Mouse (Mus musculus) spleen, postnatal 36 days (tissue): ENCODE results near the gene Rnf144b.

ENCODE experiments used
- DNase-seq, 2 experiments: peaks; one replicate each; pipeline ENCODE4 v3.0.0; 2022; ENCODE audit warnings: low spot score in 2 of 2, mixed read lengths in 1 of 2

The Rnf144b gene

GRCm38 (mm10) chr13:47218351-47218750, 95.9 kb downstream of the Rnf144b start:
- no peak for DNase-seq

GRCm38 (mm10) chr13:47220426-47220825, 98.0 kb downstream of the Rnf144b start:
- no peak for DNase-seq

DNA sequence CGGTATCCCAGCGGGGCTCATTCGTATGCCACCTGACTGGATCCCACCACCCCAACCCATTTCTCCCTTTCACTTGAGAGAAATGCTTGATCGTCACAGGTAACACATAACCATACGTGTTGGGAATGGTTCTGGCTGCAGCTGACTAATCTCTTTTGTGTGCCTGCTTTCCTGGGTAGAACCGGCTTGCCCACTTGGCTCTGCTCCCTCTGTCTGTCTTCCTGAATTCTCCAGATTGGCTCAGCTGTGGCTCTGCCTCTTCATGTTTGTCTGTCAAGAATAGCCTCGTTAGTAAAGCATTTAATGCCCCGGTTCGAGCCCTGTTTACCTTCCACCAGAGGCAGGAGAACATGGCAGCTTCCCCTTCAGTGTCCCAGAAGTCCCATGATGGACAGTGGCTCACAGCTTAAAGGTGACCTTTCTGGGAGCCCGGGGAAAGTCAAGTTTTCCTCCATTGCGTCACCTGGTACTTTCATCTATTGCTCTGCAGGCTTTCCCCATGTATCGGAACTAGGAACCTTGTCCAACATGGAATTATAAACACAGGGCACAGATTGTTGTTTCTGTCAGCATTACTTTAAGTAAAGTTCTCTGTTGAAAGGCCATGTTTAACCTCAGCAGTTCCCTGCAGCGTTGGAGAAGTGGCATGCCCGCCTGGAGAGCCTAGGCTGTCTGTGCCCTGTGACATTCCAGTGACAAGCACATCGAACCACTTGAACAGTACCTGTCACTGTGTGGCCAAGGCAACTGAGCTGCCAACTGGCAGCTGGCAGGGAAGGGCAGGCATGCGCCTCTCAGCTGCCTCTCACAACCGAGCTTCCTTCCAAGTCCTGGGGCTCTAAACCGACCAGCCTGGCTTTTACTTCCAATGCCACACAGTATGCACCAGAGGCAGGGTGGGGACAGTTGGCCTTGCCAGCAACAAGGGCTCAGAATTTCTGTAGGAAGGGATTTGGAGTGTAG, 101.4 kb downstream of the Rnf144b start:
- no peak for DNase-seq

DNA sequence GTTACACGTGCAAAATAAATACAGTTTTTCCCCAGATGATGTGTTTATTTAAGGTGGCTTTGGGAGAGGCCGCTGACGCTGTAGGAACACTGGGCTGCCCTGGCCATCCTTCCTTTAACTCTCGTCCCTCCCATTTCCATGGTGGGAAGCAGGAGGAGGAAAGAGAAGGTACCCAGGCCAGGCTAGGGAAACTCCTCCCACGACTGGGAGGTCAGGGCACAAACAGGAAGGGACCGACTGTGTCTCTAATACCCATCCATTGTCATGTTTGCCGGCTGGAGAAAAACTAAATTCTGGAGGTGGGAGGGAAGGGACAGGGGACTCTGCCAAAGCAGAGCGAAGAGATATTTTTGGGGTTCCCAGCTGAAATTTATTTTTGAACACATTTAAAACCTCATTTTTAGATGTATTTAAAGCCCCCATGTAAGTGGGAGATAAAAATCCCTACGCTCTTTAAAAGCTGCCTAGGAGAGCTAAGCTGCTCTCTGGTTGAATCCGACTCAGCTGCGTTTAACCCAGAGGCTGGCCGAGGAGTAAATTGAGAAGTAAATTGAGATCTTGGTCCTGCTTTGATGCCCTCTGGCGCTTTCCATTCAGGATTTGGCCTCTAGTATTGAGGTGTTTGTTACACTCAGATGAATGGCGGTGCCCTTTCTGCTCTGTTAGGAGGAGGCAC, 102.3 kb downstream of the Rnf144b start:
- DNase-seq = no peak

GRCm38 (mm10) chr13:47225324-47225697, 102.9 kb downstream of the Rnf144b start:
- DNase-seq = no peak

- DNase-seq = peak in 1 of 2 experiments; percentile 22
Observed at GRCm38 (mm10) chr13:47225802-47226201, 103.3 kb downstream of the Rnf144b start.

- no peak for DNase-seq
Observed at GRCm38 (mm10) chr13:47226521-47226920, 104.1 kb downstream of the Rnf144b start.

DNA sequence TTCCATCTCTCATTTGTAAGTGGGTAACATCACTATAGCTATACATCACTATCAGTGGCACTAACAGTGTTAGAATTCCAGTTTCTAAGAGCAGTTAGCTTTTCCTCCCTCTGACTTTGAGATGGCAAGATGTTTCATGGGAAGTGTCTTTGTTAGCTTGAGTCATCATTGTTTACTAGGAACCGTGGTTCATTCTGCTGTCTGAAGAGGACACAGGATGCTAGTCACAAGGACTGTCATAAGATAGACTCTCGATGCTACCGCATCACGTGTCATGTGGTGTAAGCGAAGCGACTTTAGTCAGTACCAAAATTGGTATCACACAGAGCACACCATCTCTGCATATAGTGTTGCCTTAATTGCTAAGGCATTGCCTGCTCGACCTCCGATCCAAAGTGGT, 105.7 kb downstream of the Rnf144b start:
- no peak for DNase-seq

- DNase-seq = no peak
Observed at GRCm38 (mm10) chr13:47228626-47229190, 106.3 kb downstream of the Rnf144b start.

- DNase-seq = peak in 1 of 2 experiments; percentile 15
Observed at GRCm38 (mm10) chr13:47232163-47232562, 109.7 kb downstream of the Rnf144b start.

DNA sequence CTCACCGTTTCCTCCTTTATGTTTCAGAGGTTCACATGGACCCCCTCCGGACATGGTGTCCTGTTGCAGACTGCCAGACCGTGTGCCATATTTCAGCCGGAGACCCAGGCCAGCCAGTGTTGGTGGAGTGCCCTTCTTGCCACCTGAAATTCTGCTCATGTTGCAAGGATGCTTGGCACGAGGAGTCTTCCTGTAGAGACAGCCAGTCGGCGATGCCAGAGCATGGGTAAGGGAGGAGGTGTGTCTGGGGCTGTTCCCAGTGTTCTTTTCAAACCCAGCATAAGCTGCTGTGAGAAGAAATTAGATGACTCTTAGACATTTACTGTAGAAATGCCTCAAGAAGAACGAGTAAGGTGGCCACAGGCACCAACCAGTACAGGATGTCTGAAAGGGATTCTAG, 114.9 kb downstream of the Rnf144b start:
- no peak for DNase-seq

DNA sequence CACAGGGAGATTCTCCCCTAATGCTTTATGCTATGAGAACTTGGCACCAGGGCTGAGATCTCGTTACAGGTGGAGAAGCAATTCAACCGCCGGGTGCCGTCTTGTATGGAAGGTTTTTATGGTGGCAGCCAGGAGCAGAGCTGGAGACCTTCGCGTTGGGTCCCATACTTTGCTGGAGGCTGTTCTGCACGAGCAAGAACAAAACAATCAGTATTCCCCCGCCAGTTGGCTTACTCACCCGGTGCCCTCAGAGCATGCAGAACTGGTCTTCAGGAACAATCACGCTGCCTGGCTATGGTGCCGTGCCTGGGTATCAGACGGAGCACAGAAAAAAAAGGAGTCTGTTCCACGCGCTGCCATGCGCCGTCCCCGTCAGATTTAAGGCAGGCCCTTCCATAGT, 115.7 kb downstream of the Rnf144b start:
- no peak for DNase-seq

DNA sequence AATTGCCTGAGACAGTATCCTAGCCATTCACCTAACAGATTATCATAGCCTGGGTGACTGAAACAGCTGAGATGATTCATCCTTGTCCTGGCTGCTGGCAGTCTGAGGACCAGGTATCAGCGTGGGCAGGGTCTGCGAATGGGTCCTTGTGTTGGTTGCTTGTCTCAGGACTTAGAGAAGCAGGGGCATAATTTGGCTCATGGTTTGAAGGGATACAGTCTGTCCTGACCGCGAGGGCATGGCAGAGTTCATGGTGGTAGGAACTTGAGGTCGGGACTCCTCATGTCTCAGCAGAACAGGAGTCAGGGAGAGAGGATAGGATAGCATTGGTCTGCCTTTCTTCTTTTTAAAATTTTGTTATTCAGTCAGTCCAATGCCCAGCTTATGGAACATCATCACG, 121.1 kb downstream of the Rnf144b start:
- DNase-seq = no peak

- peak in 1 of 2 experiments; percentile 1 for DNase-seq
Observed at GRCm38 (mm10) chr13:47244771-47245170, 122.3 kb downstream of the Rnf144b start.

GRCm38 (mm10) chr13:47246459-47246858, 124.0 kb downstream of the Rnf144b start:
- DNase-seq = no peak

DNA sequence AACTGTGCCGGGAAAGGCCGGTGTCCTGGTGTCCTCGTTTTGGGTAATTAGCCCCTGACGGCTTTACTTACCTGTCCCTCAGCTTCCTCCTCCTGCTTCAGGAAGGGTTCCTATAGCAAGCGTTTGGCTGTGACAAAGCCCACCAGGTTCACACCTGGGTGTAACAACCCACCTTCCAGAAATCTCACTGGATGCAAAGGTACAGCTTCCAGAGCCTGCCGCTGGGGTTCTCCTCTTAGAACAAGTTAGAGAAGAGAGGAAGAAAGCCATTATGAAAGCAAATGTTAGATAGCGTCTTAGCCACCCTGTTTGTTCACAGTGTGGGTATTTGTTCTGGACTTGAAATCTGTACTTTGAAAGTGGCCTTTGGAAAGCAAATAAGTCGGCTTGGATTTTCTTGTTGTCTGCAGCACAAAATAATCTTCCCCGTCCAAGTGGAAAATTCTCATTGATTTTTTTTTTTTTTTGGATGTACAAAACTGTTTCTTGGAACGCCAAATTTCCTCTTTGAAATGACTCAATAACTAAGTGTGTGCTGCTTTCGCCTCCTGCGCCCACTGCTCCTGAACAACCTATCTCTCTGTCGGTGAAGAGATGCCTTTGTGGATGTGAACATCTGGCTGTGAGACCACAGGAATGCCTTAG, 124.8 kb downstream of the Rnf144b start:
- no peak for DNase-seq

- no peak for DNase-seq
Observed at GRCm38 (mm10) chr13:47248289-47249010, 126.0 kb downstream of the Rnf144b start.

DNA sequence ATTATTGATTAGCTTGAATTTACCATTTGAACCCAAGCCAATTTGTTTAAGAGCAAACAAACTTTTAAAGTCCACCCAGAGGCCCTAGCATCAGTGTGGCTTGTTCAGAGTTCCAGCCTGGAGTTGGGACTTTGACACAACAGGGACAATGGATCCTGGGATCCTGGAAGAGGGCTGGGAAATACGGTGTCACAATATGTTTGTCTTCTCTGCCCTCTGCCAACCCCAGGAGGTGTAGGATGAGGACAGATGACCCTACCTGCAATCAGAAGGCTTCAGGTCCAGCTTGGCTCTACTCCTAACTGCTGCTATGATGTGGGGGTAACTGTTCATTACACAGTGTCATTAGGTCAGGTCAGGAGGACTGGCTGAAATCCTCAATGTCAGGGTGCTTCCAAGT, 128.2 kb downstream of the Rnf144b start:
- DNase-seq = no peak

DNA sequence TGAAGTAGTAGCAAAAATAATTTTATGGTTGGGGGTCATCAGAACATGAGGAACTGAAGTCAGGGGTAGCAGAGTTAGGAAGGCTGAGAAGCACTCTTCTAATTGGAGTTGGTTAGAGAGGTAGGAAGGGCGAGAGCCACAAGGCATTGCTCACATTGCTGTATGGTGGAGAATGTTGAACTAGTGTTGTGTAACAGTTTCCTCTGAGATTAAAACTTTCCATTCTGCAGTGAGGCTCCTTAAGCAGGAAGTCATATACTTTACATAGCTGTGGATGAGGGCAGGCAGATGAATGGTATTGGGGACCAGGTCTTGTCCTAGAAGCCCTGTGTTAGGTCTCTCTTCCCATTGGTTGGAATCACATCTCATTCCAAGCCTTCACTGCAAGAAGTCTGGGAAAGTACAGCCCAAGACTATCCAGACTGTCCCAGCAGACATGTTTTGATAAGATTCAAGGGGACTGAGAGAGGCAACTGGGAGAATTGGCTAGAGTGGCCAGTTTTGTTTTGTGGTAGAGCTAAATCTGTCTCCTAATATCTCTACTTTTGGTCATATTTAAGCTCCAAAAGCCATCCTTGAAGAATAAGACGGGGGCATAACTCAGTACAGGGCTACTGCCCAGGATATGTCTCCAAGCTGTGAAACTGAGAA, 128.8 kb downstream of the Rnf144b start:
- DNase-seq = no peak

DNA sequence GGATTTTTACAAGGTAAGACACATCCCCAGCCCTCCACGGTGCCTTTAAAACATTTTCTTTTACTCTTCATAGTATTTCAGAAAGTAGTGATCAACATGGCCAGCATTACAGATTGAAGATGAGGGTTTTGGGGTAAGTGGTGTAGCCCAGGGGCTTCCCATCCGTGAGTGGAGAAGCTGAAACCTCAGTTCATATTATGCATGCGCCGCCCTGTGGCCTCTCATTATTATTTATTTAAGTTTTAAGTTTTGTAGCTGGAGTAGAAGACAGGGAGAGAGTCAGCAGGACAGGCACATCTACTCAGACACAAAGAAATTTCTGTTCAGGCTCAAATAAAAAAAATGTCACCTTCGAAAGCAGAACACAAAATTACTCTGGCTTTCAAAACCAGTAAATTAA, 131.3 kb downstream of the Rnf144b start:
- no peak for DNase-seq

DNA sequence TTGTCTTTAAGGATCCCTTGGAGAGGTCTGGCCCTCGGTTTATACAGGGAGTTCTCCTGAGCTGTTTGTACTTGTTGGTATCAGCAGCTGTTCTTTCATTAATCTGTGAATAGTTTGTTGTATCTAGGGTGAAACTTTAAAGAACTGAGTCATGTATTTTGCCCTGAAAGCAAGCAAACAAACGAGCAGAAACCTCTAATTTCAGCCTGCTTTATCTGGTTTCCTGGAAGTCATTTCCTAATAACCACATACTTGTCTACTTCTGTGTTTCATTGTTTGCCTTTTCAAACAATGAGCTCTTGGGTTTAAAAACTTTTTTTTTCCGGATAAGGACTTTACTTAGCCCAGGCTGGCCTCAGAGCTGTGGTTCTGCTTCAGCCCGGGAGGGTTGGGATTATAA, 136.8 kb downstream of the Rnf144b start:
- DNase-seq = no peak
